Mouse (Mus musculus): ENCODE measurements at regions not wholly inside any gene's neighbourhood (a gene's known extent, or its start where the extent isn't known, plus 50 kb on each side); places are given as distances from the start of the nearest gene placed in this dataset.

DNA sequence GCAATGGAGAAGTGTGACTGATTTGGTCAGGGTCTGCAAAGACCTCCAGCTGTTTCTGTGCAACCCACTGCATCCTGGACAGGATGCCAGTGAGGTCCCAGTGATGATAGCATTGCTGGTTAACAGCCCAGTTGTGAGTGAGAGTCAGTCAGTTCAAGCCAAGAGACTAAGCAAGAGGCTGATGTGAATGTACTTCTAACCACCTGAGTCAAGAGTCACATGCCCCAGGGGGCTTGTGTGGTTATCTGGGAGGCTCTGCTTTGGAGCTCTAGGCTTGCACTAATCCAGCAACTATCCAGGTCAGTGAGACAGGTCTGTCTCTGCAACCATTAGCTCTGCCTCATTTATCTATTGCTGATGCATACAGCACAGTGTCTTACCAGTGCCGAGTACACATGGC lies 55.5 kb upstream of the Irf2bp2 start:
- Histone ChIP-seq H3K4me3 (ENCODE audit: low read depth, low read length) (no peak overlapping the region), H3K36me3 (ENCODE audit: control insufficient read depth, insufficient read depth, low read length) (no peaks in the 10 kb centered on the region), H3K27ac (ENCODE audit: insufficient read depth, low read depth, low read length) (no peak overlapping the region), H3K4me1 (ENCODE audit: control insufficient read depth, insufficient read depth, insufficient read length, low read length) (no peaks in the 10 kb centered on the region; the same call in 1 of the 2 replicates), H3K27me3 (ENCODE audit: control insufficient read depth, insufficient read depth, low read length) (no peaks in the 10 kb centered on the region)
- TF ChIP-seq CTCF (IDR thresholded peaks at IDR 0.05; ENCODE audit: extremely low read depth, insufficient read length, insufficient replicate concordance, low read depth, low read length) (no peak), POLR2A (IDR thresholded peaks at IDR 0.05; ENCODE audit: low read depth, low read length) (no peak)
- WGBS, result 84% methylated on average over 1 of the region's 1 CpGs

DNA sequence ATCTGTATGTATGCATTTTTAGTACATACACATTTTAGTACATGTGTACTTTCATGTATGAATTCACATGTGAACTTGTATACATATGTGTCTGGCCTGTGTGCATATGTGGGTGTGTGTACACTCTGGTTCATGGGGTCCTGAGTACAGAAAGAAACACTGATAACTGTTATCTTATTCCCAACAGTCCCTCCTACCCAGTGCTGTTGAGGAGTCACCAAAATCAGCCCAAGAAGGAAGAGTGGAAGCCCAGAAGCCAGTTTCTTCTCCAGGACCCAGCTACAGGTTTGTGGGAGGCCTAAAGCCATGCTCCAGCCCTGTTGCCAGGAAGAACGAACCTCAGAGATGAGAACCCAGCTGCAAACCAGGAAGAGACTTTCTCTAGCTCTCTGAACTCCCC lies 53.6 kb upstream of the Irf2bp2 start:
- no peak overlapping the region for H3K27ac ChIP-seq (ENCODE audit: insufficient read depth, low read depth, low read length)
- no peak overlapping the region for H3K4me3 ChIP-seq (ENCODE audit: low read depth, low read length)
- no peaks in the 10 kb centered on the region for H3K27me3 ChIP-seq (ENCODE audit: control insufficient read depth, insufficient read depth, low read length)
- TF ChIP-seq POLR2A (IDR thresholded peaks at IDR 0.05; ENCODE audit: low read depth, low read length) (no peak), CTCF (IDR thresholded peaks at IDR 0.05; ENCODE audit: extremely low read depth, insufficient read length, insufficient replicate concordance, low read depth, low read length) (no peak)
- WGBS, result 41% methylated on average over 1 of the region's 1 CpGs
- no peaks in the 10 kb centered on the region for H3K36me3 ChIP-seq (ENCODE audit: control insufficient read depth, insufficient read depth, low read length)
- no peaks in the 10 kb centered on the region; the same call in 1 of the 2 replicates for H3K4me1 ChIP-seq (ENCODE audit: control insufficient read depth, insufficient read depth, insufficient read length, low read length)

DNA sequence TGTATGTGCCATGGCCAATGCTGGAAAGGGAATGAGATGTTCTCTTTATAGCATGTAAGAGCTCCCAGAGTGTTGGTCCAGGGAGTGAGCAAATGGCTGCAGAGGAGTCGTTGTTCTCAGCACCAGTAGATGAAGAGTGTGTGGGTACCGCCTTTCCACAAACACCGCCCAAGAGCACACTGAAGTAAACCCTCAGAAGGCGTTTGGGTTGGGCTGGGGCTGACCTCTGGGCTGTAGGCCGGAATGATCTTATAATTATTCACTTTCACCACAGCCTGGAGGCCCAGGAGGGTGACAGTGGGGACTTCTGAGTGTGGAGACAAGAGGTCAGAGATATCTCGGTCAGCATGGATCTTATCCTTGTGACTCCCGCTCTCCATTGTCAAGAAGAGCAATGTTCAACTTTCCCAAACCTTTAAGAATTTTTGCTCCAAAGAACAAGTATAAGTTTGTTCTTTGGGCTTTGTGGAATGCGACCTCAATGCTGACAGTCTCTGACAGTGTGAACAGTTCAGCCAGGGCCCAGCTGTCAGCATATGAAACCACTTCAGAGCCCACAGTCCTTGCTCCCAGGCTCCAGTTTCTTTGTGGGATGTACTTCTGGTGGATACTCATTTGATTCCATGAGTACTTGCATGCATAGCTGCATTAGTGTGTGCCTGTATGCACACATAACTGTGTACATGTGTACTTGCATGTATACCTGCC lies 53.0 kb upstream of the Irf2bp2 start:
- Histone ChIP-seq H3K27me3 (ENCODE audit: control insufficient read depth, insufficient read depth, low read length) (no peaks in the 10 kb centered on the region), H3K4me3 (ENCODE audit: low read depth, low read length) (no peak overlapping the region), H3K27ac (ENCODE audit: insufficient read depth, low read depth, low read length) (peak overlapping the region; percentile 33), H3K4me1 (ENCODE audit: control insufficient read depth, insufficient read depth, insufficient read length, low read length) (no peaks in the 10 kb centered on the region; the same call in 1 of the 2 replicates), H3K36me3 (ENCODE audit: control insufficient read depth, insufficient read depth, low read length) (no peaks in the 10 kb centered on the region)
- TF ChIP-seq CTCF (IDR thresholded peaks at IDR 0.05; ENCODE audit: extremely low read depth, insufficient read length, insufficient replicate concordance, low read depth, low read length), result no peak
- TF ChIP-seq POLR2A (IDR thresholded peaks at IDR 0.05; ENCODE audit: low read depth, low read length), result no peak
- 76% methylated on average over 8 of the region's 8 CpGs for WGBS

DNA sequence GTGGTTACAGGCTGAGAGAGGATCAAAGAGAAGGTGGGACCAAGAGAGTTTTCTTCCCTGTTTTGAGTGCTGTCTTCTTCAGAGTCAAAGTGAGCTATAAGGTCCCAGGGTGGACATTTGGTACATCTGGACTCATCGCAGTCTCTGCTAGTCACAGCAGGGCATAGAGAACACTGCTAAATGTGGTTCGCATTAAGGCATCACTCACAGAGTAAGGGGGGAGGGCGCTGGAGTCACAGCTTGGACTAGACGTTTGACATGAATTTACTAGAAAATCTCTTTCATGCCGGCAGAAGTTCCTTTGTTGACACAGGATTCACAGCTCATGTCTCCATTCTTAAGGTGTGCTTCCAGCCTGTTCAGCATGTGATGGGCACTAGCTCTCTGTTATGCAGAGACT lies 50.4 kb upstream of the Irf2bp2 start:
- no peak overlapping the region for H3K4me3 ChIP-seq (ENCODE audit: low read depth, low read length)
- no peaks in the 10 kb centered on the region for H3K36me3 ChIP-seq (ENCODE audit: control insufficient read depth, insufficient read depth, low read length)
- H3K27me3 ChIP-seq (ENCODE audit: control insufficient read depth, insufficient read depth, low read length), result no peaks in the 10 kb centered on the region
- TF ChIP-seq POLR2A (IDR thresholded peaks at IDR 0.05; ENCODE audit: low read depth, low read length) (no peak), CTCF (IDR thresholded peaks at IDR 0.05; ENCODE audit: extremely low read depth, insufficient read length, insufficient replicate concordance, low read depth, low read length) (no peak)
- H3K27ac ChIP-seq (ENCODE audit: insufficient read depth, low read depth, low read length), result no peak overlapping the region
- 81% methylated on average over 5 of the region's 5 CpGs for WGBS
- H3K4me1 ChIP-seq (ENCODE audit: control insufficient read depth, insufficient read depth, insufficient read length, low read length), result peaks cover 2% of the 10 kb centered on the region; the same call in 1 of the 2 replicates

Measured in small intestine, adult 2 months (tissue).